Mouse (Mus musculus): ENCODE results near the gene Tnp1. TPM values are rescaled to one million over a fixed set of nuclear protein-coding genes. Genes with fewer than 3 reads are reported as not detected.

Tnp1 gene
- polyA plus RNA-seq, 1 experiment = not detected

- Histone ChIP-seq H3K27ac (ENCODE audit: insufficient read depth, low read depth, low read length) (no peak overlapping the region), H3K4me3 (ENCODE audit: low read depth, low read length) (no peak overlapping the region), H3K27me3 (ENCODE audit: control insufficient read depth, insufficient read depth, low read length) (no peaks in the 10 kb centered on the region), H3K36me3 (ENCODE audit: control insufficient read depth, insufficient read depth, low read length) (no peaks in the 10 kb centered on the region), H3K4me1 (ENCODE audit: control insufficient read depth, insufficient read depth, insufficient read length, low read length) (no peaks in the 10 kb centered on the region)
- 71% methylated on average over 4 of the region's 4 CpGs for WGBS
- TF ChIP-seq CTCF (IDR thresholded peaks at IDR 0.05; ENCODE audit: extremely low read depth, insufficient read length, insufficient replicate concordance, low read depth, low read length) (no peak), POLR2A (IDR thresholded peaks at IDR 0.05; ENCODE audit: low read depth, low read length) (no peak)
Observed at GRCm38 (mm10) chr1:72986715-72987114, 29.0 kb downstream of the Tnp1 start.

GRCm38 (mm10) chr1:72978956-72979355, 36.8 kb downstream of the Tnp1 start:
- no peak for TF ChIP-seq CTCF (IDR thresholded peaks at IDR 0.05; ENCODE audit: extremely low read depth, insufficient read length, insufficient replicate concordance, low read depth, low read length)
- Histone ChIP-seq H3K27ac (ENCODE audit: insufficient read depth, low read depth, low read length) (no peak overlapping the region), H3K27me3 (ENCODE audit: control insufficient read depth, insufficient read depth, low read length) (no peaks in the 10 kb centered on the region), H3K4me1 (ENCODE audit: control insufficient read depth, insufficient read depth, insufficient read length, low read length) (no peaks in the 10 kb centered on the region), H3K4me3 (ENCODE audit: low read depth, low read length) (no peak overlapping the region), H3K36me3 (ENCODE audit: control insufficient read depth, insufficient read depth, low read length) (no peaks in the 10 kb centered on the region)
- 82% methylated on average over 9 of the region's 9 CpGs for WGBS

GRCm38 (mm10) chr1:72974226-72974625, 41.5 kb downstream of the Tnp1 start:
- H3K27ac ChIP-seq (ENCODE audit: insufficient read depth, low read depth, low read length) = no peak overlapping the region
- no peaks in the 10 kb centered on the region for H3K36me3 ChIP-seq (ENCODE audit: control insufficient read depth, insufficient read depth, low read length)
- no peak for TF ChIP-seq CTCF (IDR thresholded peaks at IDR 0.05; ENCODE audit: extremely low read depth, insufficient read length, insufficient replicate concordance, low read depth, low read length)
- TF ChIP-seq POLR2A (IDR thresholded peaks at IDR 0.05; ENCODE audit: low read depth, low read length) = no peak
- H3K4me1 ChIP-seq (ENCODE audit: control insufficient read depth, insufficient read depth, insufficient read length, low read length) = no peaks in the 10 kb centered on the region
- H3K27me3 ChIP-seq (ENCODE audit: control insufficient read depth, insufficient read depth, low read length) = no peaks in the 10 kb centered on the region
- H3K4me3 ChIP-seq (ENCODE audit: low read depth, low read length) = no peak overlapping the region

- no peak for TF ChIP-seq POLR2A (IDR thresholded peaks at IDR 0.05; ENCODE audit: low read depth, low read length)
- no peak for TF ChIP-seq CTCF (IDR thresholded peaks at IDR 0.05; ENCODE audit: extremely low read depth, insufficient read length, insufficient replicate concordance, low read depth, low read length)
- Histone ChIP-seq H3K27me3 (ENCODE audit: control insufficient read depth, insufficient read depth, low read length) (no peaks in the 10 kb centered on the region), H3K36me3 (ENCODE audit: control insufficient read depth, insufficient read depth, low read length) (no peaks in the 10 kb centered on the region), H3K4me1 (ENCODE audit: control insufficient read depth, insufficient read depth, insufficient read length, low read length) (no peaks in the 10 kb centered on the region), H3K27ac (ENCODE audit: insufficient read depth, low read depth, low read length) (no peak overlapping the region), H3K4me3 (ENCODE audit: low read depth, low read length) (no peak overlapping the region)
- 76% methylated on average over 9 of the region's 9 CpGs for WGBS
Observed at GRCm38 (mm10) chr1:72970461-72970860, 45.2 kb downstream of the Tnp1 start.

GRCm38 (mm10) chr1:72969113-72969812, 46.4 kb downstream of the Tnp1 start:
- no peaks in the 10 kb centered on the region for H3K4me1 ChIP-seq (ENCODE audit: control insufficient read depth, insufficient read depth, insufficient read length, low read length)
- H3K27me3 ChIP-seq (ENCODE audit: control insufficient read depth, insufficient read depth, low read length) = no peaks in the 10 kb centered on the region
- no peak for TF ChIP-seq CTCF (IDR thresholded peaks at IDR 0.05; ENCODE audit: extremely low read depth, insufficient read length, insufficient replicate concordance, low read depth, low read length)
- no peak for TF ChIP-seq POLR2A (IDR thresholded peaks at IDR 0.05; ENCODE audit: low read depth, low read length)
- H3K4me3 ChIP-seq (ENCODE audit: low read depth, low read length) = no peak overlapping the region
- H3K36me3 ChIP-seq (ENCODE audit: control insufficient read depth, insufficient read depth, low read length) = no peaks in the 10 kb centered on the region
- no peak overlapping the region for H3K27ac ChIP-seq (ENCODE audit: insufficient read depth, low read depth, low read length)
- 32% methylated on average over 10 of the region's 10 CpGs for WGBS

GRCm38 (mm10) chr1:72966423-72966822, 49.3 kb downstream of the Tnp1 start:
- Histone ChIP-seq H3K27me3 (ENCODE audit: control insufficient read depth, insufficient read depth, low read length) (no peaks in the 10 kb centered on the region), H3K27ac (ENCODE audit: insufficient read depth, low read depth, low read length) (no peak overlapping the region), H3K36me3 (ENCODE audit: control insufficient read depth, insufficient read depth, low read length) (no peaks in the 10 kb centered on the region), H3K4me1 (ENCODE audit: control insufficient read depth, insufficient read depth, insufficient read length, low read length) (no peaks in the 10 kb centered on the region), H3K4me3 (ENCODE audit: low read depth, low read length) (no peak overlapping the region)
- WGBS = 91% methylated on average over 4 of the region's 4 CpGs
- TF ChIP-seq POLR2A (IDR thresholded peaks at IDR 0.05; ENCODE audit: low read depth, low read length) (no peak), CTCF (IDR thresholded peaks at IDR 0.05; ENCODE audit: extremely low read depth, insufficient read length, insufficient replicate concordance, low read depth, low read length) (no peak)

Other genes starting within 250 kb of the Tnp1 start
- gene Igfbp2, start 191.4 kb downstream of the Tnp1 start, polyA plus RNA-seq (2012; rRNA removed) = 7.7 and 17.9 TPM in 2 replicates
- gene Igfbp5, start 141.0 kb downstream of the Tnp1 start, polyA plus RNA-seq (2012; rRNA removed) = 5.5 and 8.6 TPM in 2 replicates

All from small intestine, adult 2 months (tissue).